Mouse (Mus musculus): ENCODE data around the gene Rab1b. TPM values are rescaled to one million over a fixed set of nuclear protein-coding genes. Genes with fewer than 3 reads are reported as not detected.

Gene Rab1b
- polyA plus RNA-seq, 1 experiment = 212 TPM

GRCm38 (mm10) chr19:5073028-5073427, 33.8 kb downstream of the Rab1b start:
- no peaks in the 10 kb centered on the region for H3K36me3 ChIP-seq (ENCODE audit: control insufficient read depth, insufficient read depth)
- no peak overlapping the region for H3ac ChIP-seq (ENCODE audit: control insufficient read depth, insufficient read length, low read depth)
- H3K27me3 ChIP-seq (ENCODE audit: control insufficient read depth, insufficient read depth, insufficient read length) = no peaks in the 10 kb centered on the region
- no peaks in the 10 kb centered on the region for H3K79me3 ChIP-seq (ENCODE audit: low read depth)
- TF ChIP-seq CTCF (IDR thresholded peaks at IDR 0.05; ENCODE audit: control insufficient read depth, insufficient read depth, insufficient read length) (peak; percentile 19), FOSL1 (IDR thresholded peaks at IDR 0.05; ENCODE audit: insufficient read depth, low read length, poor library complexity, severe bottlenecking) (no peak)
- no peak overlapping the region for H3K4me3 ChIP-seq (ENCODE audit: insufficient read depth, poor library complexity, severe bottlenecking)
- H3K79me2 ChIP-seq (ENCODE audit: control insufficient read depth, insufficient read depth) = no peaks in the 10 kb centered on the region

- H3K79me3 ChIP-seq (ENCODE audit: low read depth) = no peaks in the 10 kb centered on the region
- no peaks in the 10 kb centered on the region for H3K79me2 ChIP-seq (ENCODE audit: control insufficient read depth, insufficient read depth)
- H3K36me3 ChIP-seq (ENCODE audit: control insufficient read depth, insufficient read depth) = no peaks in the 10 kb centered on the region
- no peak overlapping the region for H3ac ChIP-seq (ENCODE audit: control insufficient read depth, insufficient read length, low read depth)
- H3K4me3 ChIP-seq (ENCODE audit: insufficient read depth, poor library complexity, severe bottlenecking) = peak overlapping the region; percentile 29
- no peak for TF ChIP-seq FOSL1 (IDR thresholded peaks at IDR 0.05; ENCODE audit: insufficient read depth, low read length, poor library complexity, severe bottlenecking)
- TF ChIP-seq CEBPB (IDR thresholded peaks at IDR 0.05; ENCODE audit: low read depth) = no peak
- no peak for TF ChIP-seq MAX (IDR thresholded peaks at IDR 0.05)
- peak; percentile 23 for TF ChIP-seq USF1 (IDR thresholded peaks at IDR 0.05; ENCODE audit: low read depth)
- no peak for TF ChIP-seq CTCF (IDR thresholded peaks at IDR 0.05; ENCODE audit: control insufficient read depth, insufficient read depth, insufficient read length)
- TF ChIP-seq MYOD1 (IDR thresholded peaks at IDR 0.05; ENCODE audit: control insufficient read depth, insufficient read length, low read depth) = no peak
- H3K27me3 ChIP-seq (ENCODE audit: control insufficient read depth, insufficient read depth, insufficient read length) = no peaks in the 10 kb centered on the region
Measured at GRCm38 (mm10) chr19:5072389-5073019, 34.4 kb downstream of the Rab1b start.

GRCm38 (mm10) chr19:5071545-5072369, 35.1 kb downstream of the Rab1b start:
- Histone ChIP-seq H3K36me3 (ENCODE audit: control insufficient read depth, insufficient read depth) (no peaks in the 10 kb centered on the region), H3K79me3 (ENCODE audit: low read depth) (no peaks in the 10 kb centered on the region), H3K4me3 (ENCODE audit: insufficient read depth, poor library complexity, severe bottlenecking) (peak overlapping the region; percentile 29), H3K79me2 (ENCODE audit: control insufficient read depth, insufficient read depth) (no peaks in the 10 kb centered on the region), H3K27me3 (ENCODE audit: control insufficient read depth, insufficient read depth, insufficient read length) (no peaks in the 10 kb centered on the region), H3ac (ENCODE audit: control insufficient read depth, insufficient read length, low read depth) (peak overlapping the region; percentile 29)
- TF ChIP-seq CTCF (IDR thresholded peaks at IDR 0.05; ENCODE audit: control insufficient read depth, insufficient read depth, insufficient read length) (no peak), CEBPB (IDR thresholded peaks at IDR 0.05; ENCODE audit: low read depth) (no peak), USF1 (IDR thresholded peaks at IDR 0.05; ENCODE audit: low read depth) (no peak), MYOG (IDR thresholded peaks at IDR 0.05; ENCODE audit: control insufficient read depth, extremely low read depth, insufficient read length) (no peak), MYOD1 (IDR thresholded peaks at IDR 0.05; ENCODE audit: control insufficient read depth, insufficient read length, low read depth) (no peak)

DNA sequence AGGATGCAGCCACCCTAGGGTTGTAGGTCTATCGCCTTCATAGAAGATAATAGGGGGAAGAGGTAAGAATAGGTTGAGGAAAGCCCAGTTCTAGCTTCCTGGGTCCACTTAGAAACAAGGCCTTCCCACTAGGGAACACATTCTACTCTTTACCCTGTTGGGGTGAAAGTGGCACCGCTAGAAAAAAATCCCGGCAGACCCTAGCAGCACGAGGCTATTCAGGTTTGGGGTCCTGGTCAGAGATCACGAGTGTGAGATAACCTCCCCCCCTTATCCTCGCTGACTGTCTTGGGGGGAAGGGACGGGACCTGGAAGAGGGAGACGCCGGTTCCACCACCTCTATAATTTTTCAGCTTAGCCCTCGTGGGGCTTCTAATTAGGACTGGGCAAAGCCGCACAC, 35.8 kb downstream of the Rab1b start:
- H3ac ChIP-seq (ENCODE audit: control insufficient read depth, insufficient read length, low read depth) = no peak overlapping the region
- H3K4me3 ChIP-seq (ENCODE audit: insufficient read depth, poor library complexity, severe bottlenecking) = no peak overlapping the region
- H3K79me2 ChIP-seq (ENCODE audit: control insufficient read depth, insufficient read depth) = no peaks in the 10 kb centered on the region
- no peaks in the 10 kb centered on the region for H3K27me3 ChIP-seq (ENCODE audit: control insufficient read depth, insufficient read depth, insufficient read length)
- no peaks in the 10 kb centered on the region for H3K79me3 ChIP-seq (ENCODE audit: low read depth)
- TF ChIP-seq CTCF (IDR thresholded peaks at IDR 0.05; ENCODE audit: control insufficient read depth, insufficient read depth, insufficient read length) (no peak), MYOG (IDR thresholded peaks at IDR 0.05; ENCODE audit: control insufficient read depth, extremely low read depth, insufficient read length) (no peak), MAX (IDR thresholded peaks at IDR 0.05) (no peak), MYOD1 (IDR thresholded peaks at IDR 0.05; ENCODE audit: control insufficient read depth, insufficient read length, low read depth) (no peak), USF1 (IDR thresholded peaks at IDR 0.05; ENCODE audit: low read depth) (no peak), CEBPB (IDR thresholded peaks at IDR 0.05; ENCODE audit: low read depth) (no peak)
- no peaks in the 10 kb centered on the region for H3K36me3 ChIP-seq (ENCODE audit: control insufficient read depth, insufficient read depth)

DNA sequence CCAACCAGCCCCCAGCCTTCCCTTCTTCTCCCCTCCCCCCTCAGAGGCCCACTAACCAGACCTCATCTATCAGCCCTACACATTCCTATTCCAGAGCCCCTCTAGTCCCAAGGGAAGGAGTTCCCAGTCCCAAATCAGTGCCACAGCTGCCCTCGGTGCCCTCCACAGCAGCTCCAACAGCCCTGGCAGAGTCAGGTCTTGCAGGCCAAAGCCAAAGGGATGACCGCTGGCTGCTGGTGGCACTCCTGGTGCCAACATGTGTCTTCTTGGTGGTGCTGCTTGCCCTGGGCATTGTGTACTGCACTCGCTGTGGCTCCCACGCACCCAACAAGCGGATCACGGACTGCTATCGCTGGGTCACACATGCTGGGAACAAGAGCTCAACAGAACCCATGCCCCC, 36.9 kb downstream of the Rab1b start:
- H3K4me3 ChIP-seq (ENCODE audit: insufficient read depth, poor library complexity, severe bottlenecking) = no peak overlapping the region
- H3ac ChIP-seq (ENCODE audit: control insufficient read depth, insufficient read length, low read depth) = no peak overlapping the region
- no peaks in the 10 kb centered on the region for H3K79me2 ChIP-seq (ENCODE audit: control insufficient read depth, insufficient read depth)
- no peaks in the 10 kb centered on the region for H3K27me3 ChIP-seq (ENCODE audit: control insufficient read depth, insufficient read depth, insufficient read length)
- H3K36me3 ChIP-seq (ENCODE audit: control insufficient read depth, insufficient read depth) = no peaks in the 10 kb centered on the region
- TF ChIP-seq CTCF (IDR thresholded peaks at IDR 0.05; ENCODE audit: control insufficient read depth, insufficient read depth, insufficient read length) = no peak
- no peak for TF ChIP-seq MYOG (IDR thresholded peaks at IDR 0.05; ENCODE audit: control insufficient read depth, extremely low read depth, insufficient read length)
- TF ChIP-seq USF1 (IDR thresholded peaks at IDR 0.05; ENCODE audit: low read depth) = no peak
- TF ChIP-seq MYOD1 (IDR thresholded peaks at IDR 0.05; ENCODE audit: control insufficient read depth, insufficient read length, low read depth) = no peak
- TF ChIP-seq CEBPB (IDR thresholded peaks at IDR 0.05; ENCODE audit: low read depth) = no peak
- TF ChIP-seq FOSL1 (IDR thresholded peaks at IDR 0.05; ENCODE audit: insufficient read depth, low read length, poor library complexity, severe bottlenecking) = no peak
- no peak for TF ChIP-seq MAX (IDR thresholded peaks at IDR 0.05)
- H3K79me3 ChIP-seq (ENCODE audit: low read depth) = no peaks in the 10 kb centered on the region

- Histone ChIP-seq H3K79me3 (ENCODE audit: low read depth) (no peaks in the 10 kb centered on the region), H3K79me2 (ENCODE audit: control insufficient read depth, insufficient read depth) (no peaks in the 10 kb centered on the region), H3K4me3 (ENCODE audit: insufficient read depth, poor library complexity, severe bottlenecking) (no peak overlapping the region), H3ac (ENCODE audit: control insufficient read depth, insufficient read length, low read depth) (no peak overlapping the region), H3K36me3 (ENCODE audit: control insufficient read depth, insufficient read depth) (no peaks in the 10 kb centered on the region), H3K27me3 (ENCODE audit: control insufficient read depth, insufficient read depth, insufficient read length) (no peaks in the 10 kb centered on the region)
- TF ChIP-seq MAX (IDR thresholded peaks at IDR 0.05) (no peak), MYOD1 (IDR thresholded peaks at IDR 0.05; ENCODE audit: control insufficient read depth, insufficient read length, low read depth) (no peak), CEBPB (IDR thresholded peaks at IDR 0.05; ENCODE audit: low read depth) (no peak), MYOG (IDR thresholded peaks at IDR 0.05; ENCODE audit: control insufficient read depth, extremely low read depth, insufficient read length) (no peak), CTCF (IDR thresholded peaks at IDR 0.05; ENCODE audit: control insufficient read depth, insufficient read depth, insufficient read length) (no peak), FOSL1 (IDR thresholded peaks at IDR 0.05; ENCODE audit: insufficient read depth, low read length, poor library complexity, severe bottlenecking) (no peak), USF1 (IDR thresholded peaks at IDR 0.05; ENCODE audit: low read depth) (no peak)
Measured at GRCm38 (mm10) chr19:5069486-5069885, 37.4 kb downstream of the Rab1b start.
